Mouse (Mus musculus) neural tube, embryonic 14.5 days (tissue): ENCODE measurements around the gene Psmb3. TPM values are rescaled to one million over a fixed set of nuclear protein-coding genes. Genes with fewer than 3 reads are reported as not detected.

ENCODE experiments used
- ATAC-seq: fragments of 200-750 bp; cut with Nextera tagmentation; 2 replicates; pipeline ENCODE4 v1.8.0; 2017; ENCODE audit warnings: low read depth, mild to moderate bottlenecking, moderate TSS enrichment, moderate library complexity
- H3K27ac ChIP-seq: fragments of 300-500 bp; sonication (generic); 2 replicates; pipeline ENCODE4 v1.5.1; 2014; ENCODE audit warnings: low read depth, mild to moderate bottlenecking, control low read depth, low read length, moderate library complexity, mixed read lengths
- H3K27me3 ChIP-seq: fragments of 300-500 bp; sonication (generic); 2 replicates; pipeline ENCODE4 v1.6.1; 2014; ENCODE audit warnings: low read length; ENCODE audit not compliant: control insufficient read depth, insufficient read depth
- H3K36me3 ChIP-seq: fragments of 300-500 bp; sonication (generic); 2 replicates; pipeline ENCODE4 v1.6.1; 2014; ENCODE audit warnings: low read length, mixed read lengths; ENCODE audit not compliant: control insufficient read depth, insufficient read depth
- H3K4me1 ChIP-seq: fragments of 300-500 bp; sonication (generic); 2 replicates; pipeline ENCODE4 v1.6.1; 2014; ENCODE audit warnings: low read length; ENCODE audit not compliant: control insufficient read depth, insufficient read depth
- H3K4me2 ChIP-seq: fragments of 300-500 bp; sonication (generic); 2 replicates; pipeline ENCODE4 v1.6.1; 2014; ENCODE audit warnings: mild to moderate bottlenecking, low read depth, low read length, control low read depth
- H3K4me3 ChIP-seq: fragments of 300-500 bp; sonication (generic); 2 replicates; pipeline ENCODE4 v1.5.1; 2014; ENCODE audit warnings: low read depth, low read length, control low read depth, mixed read lengths
- H3K9ac ChIP-seq: fragments of 300-500 bp; sonication (generic); replicated peaks from 2 replicates; pipeline ENCODE4 v1.6.1; 2014; ENCODE audit warnings: low read depth, mild to moderate bottlenecking, control low read depth, low read length, mixed read lengths
- H3K9me3 ChIP-seq: fragments of 300-500 bp; sonication (generic); 2 replicates; pipeline ENCODE4 v1.6.1; 2016; ENCODE audit warnings: low read length; ENCODE audit not compliant: control insufficient read depth
- WGBS: fragments of 180-500 bp; shearing (Covaris S2); extraction: QIAGEN DNeasy Blood & Tissue Kit; methylation state at CpG from one replicate; pipeline ENCODE4 v1.1.7; 2014; 5-methylcytosine and 5-hydroxymethylcytosine counted together
- polyA plus RNA-seq: library from polyadenylated mRNA; unstranded; fragments of >200 nt; fragmentation: Nextera tagmentation; extraction: Ambion mirVana; gene quantifications from 2 replicates; pipeline ENCODE4 v1.2.1, GENCODE M21; 2014

Gene Psmb3
- polyA plus RNA-seq, 1 experiment from 2014 or later: 465 TPM

- Histone ChIP-seq H3K4me2 (no peak overlapping the region), H3K36me3 (peaks cover 21% of the 10 kb centered on the region), H3K27me3 (peaks cover 10% of the 10 kb centered on the region), H3K4me1 (peaks cover 15% of the 10 kb centered on the region; the same call in 1 of the 2 replicates), H3K9ac (no peak overlapping the region), H3K27ac (no peak overlapping the region), H3K9me3 (no peaks in the 10 kb centered on the region), H3K4me3 (no peak overlapping the region)
- no peak for ATAC-seq
- WGBS: 96% methylated on average over 7 of the region's 7 CpGs
Measured at GRCm38 (mm10) chr11:97666221-97666620, 37.0 kb upstream of the Psmb3 start.

- peaks cover 24% of the 10 kb centered on the region for H3K36me3 ChIP-seq
- peaks cover 13% of the 10 kb centered on the region; the same call in 1 of the 2 replicates for H3K4me1 ChIP-seq
- H3K9ac ChIP-seq: no peak overlapping the region
- H3K9me3 ChIP-seq: no peaks in the 10 kb centered on the region
- no peak overlapping the region for H3K4me2 ChIP-seq
- no peak overlapping the region for H3K27ac ChIP-seq
- no peak for ATAC-seq
- H3K4me3 ChIP-seq: no peak overlapping the region
- peaks cover 6% of the 10 kb centered on the region for H3K27me3 ChIP-seq
- WGBS: 93% methylated on average over 15 of the region's 15 CpGs
Measured at GRCm38 (mm10) chr11:97666794-97667193, 36.4 kb upstream of the Psmb3 start.

DNA sequence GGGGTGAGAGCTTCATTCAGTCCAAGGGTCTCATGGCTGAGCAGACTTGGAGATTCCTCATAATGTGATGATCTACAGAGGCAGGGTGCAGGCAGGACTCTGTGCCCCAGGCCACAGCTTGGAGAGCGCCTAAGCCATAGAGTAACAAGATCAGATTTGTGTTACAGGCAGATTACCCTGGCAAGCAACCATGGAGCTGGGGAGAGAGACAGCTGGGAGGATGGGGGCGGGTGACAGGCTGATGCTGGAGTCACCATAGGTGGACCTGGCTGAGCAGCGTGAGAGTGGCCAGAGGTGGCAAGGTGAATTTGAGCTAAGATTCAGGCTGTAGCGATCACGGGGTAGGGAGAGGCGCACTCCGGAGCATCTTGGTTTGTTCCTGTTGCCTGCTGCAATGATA is 35.0 kb upstream of the Psmb3 start:
- Histone ChIP-seq H3K36me3 (peaks cover 37% of the 10 kb centered on the region), H3K9me3 (no peaks in the 10 kb centered on the region), H3K4me3 (no peak overlapping the region), H3K4me2 (no peak overlapping the region), H3K27ac (no peak overlapping the region), H3K27me3 (no peaks in the 10 kb centered on the region), H3K4me1 (peaks cover 6% of the 10 kb centered on the region; the same call in 1 of the 2 replicates), H3K9ac (no peak overlapping the region)
- WGBS: 95% methylated on average over 7 of the region's 7 CpGs
- ATAC-seq: no peak

DNA sequence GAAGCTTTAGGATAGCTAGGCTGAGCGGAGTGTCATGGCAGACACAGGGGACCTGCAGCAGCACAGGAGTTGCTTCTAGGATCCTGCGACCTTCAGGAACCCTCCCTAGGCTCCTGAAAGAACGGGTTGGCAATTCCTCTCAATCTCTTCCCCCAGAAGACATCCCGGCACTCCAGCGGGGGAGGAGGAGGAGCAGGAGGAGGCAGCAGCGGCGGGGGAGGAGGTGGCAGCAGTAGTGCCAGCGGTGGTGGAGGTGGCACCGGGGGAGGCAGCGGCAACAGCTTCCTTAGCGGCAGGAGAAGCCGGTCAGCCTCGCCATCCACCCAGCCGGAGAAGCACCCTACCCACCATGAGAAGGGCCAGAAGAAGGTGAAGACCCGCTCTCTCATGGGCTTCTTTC is 33.9 kb upstream of the Psmb3 start:
- Histone ChIP-seq H3K27me3 (no peaks in the 10 kb centered on the region), H3K27ac (no peak overlapping the region), H3K9me3 (no peaks in the 10 kb centered on the region), H3K9ac (no peak overlapping the region), H3K4me2 (no peak overlapping the region), H3K36me3 (peaks cover 48% of the 10 kb centered on the region), H3K4me1 (peaks cover 6% of the 10 kb centered on the region; the same call in 1 of the 2 replicates), H3K4me3 (no peak overlapping the region)
- WGBS: 67% methylated on average over 14 of the region's 15 CpGs
- ATAC-seq: no peak

GRCm38 (mm10) chr11:97669829-97670228 is 33.4 kb upstream of the Psmb3 start:
- Histone ChIP-seq H3K4me2 (no peak overlapping the region), H3K4me1 (peaks cover 2% of the 10 kb centered on the region; the same call in 1 of the 2 replicates), H3K4me3 (no peak overlapping the region), H3K9ac (no peak overlapping the region), H3K27me3 (no peaks in the 10 kb centered on the region), H3K36me3 (peaks cover 54% of the 10 kb centered on the region), H3K27ac (no peak overlapping the region), H3K9me3 (no peaks in the 10 kb centered on the region)
- no peak for ATAC-seq
- WGBS: 45% methylated on average over 6 of the region's 6 CpGs

DNA sequence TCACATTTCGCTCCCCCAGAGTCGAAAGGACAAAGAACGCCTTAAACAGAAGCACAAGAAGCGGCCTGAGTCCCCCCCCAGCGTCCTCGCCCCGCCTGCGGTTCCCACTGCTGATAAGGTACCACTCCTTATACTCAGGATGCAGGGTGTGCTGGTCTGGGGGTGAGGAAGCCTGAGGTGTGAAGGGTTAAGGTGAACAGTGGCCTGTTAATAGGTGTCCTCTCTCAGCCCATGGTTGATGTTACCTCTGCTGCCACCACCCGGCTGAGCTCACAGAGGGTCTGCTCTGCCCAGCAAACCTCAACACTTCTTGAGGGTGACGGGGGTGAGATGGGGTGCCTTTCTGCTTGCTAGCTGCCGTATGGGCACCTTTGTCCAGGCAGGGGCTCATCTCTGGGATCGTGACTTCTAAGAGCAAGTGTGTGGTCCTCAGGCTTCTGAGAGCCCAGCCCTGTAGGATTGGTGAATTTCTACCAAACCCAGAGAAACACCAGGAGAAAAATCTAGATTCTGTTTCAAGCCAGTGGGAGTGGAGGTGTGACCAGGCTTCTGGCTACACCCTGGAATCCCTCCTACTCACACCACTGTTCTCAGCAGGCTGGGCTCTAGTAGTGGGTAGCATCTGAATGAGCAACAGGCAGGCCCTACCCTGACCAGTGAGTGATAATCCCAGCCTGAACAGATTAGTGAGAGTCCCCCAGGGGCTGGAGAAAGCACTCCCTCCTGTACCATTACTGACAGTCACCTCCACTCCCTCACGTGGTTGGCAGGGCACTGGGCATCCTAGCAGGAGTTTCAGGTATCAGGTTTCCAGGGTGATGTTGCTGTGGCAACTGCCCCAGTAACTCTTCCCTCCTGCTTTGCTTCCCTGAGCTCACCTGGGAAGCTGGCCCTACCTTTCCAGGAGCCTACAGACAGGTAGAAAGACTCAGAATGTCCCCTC is 32.7 kb upstream of the Psmb3 start:
- Histone ChIP-seq H3K9me3 (no peaks in the 10 kb centered on the region), H3K4me2 (no peak overlapping the region), H3K4me3 (no peak overlapping the region), H3K27ac (no peak overlapping the region), H3K27me3 (no peaks in the 10 kb centered on the region), H3K36me3 (peaks cover 59% of the 10 kb centered on the region), H3K4me1 (no peaks in the 10 kb centered on the region), H3K9ac (no peak overlapping the region)
- 82% methylated on average over 13 of the region's 13 CpGs for WGBS
- ATAC-seq: no peak

DNA sequence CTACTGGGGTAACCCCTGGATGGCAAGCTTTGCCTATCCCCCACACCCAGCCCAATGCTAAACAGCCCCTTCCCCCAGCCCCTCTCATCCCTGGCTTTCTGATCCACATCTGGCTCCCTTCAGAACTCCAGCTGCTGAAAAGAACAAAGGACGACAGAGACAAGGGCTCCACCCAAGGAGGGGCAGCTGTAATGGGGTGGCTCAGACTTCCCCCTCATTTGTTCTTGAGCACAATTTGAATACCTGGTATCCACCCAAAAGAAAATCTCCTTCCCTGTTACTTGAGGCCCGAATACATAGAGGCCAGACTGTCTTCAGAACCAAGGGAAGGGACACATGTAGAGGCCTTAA is 32.0 kb upstream of the Psmb3 start:
- Histone ChIP-seq H3K27me3 (no peaks in the 10 kb centered on the region), H3K9ac (no peak overlapping the region), H3K27ac (no peak overlapping the region), H3K36me3 (peaks cover 61% of the 10 kb centered on the region), H3K9me3 (no peaks in the 10 kb centered on the region), H3K4me2 (no peak overlapping the region), H3K4me3 (no peak overlapping the region), H3K4me1 (no peaks in the 10 kb centered on the region)
- ATAC-seq: no peak
- 44% methylated on average over 2 of the region's 2 CpGs for WGBS

GRCm38 (mm10) chr11:97673148-97673547 is 30.1 kb upstream of the Psmb3 start:
- no peaks in the 10 kb centered on the region for H3K27me3 ChIP-seq
- peaks cover 73% of the 10 kb centered on the region for H3K36me3 ChIP-seq
- 0 out of 2 replicates have a peak, but pooled peaks cover 2% of the 10 kb centered on the region for H3K4me1 ChIP-seq
- no peak overlapping the region for H3K4me2 ChIP-seq
- 84% methylated on average over 11 of the region's 11 CpGs for WGBS
- no peak for ATAC-seq
- no peak overlapping the region for H3K9ac ChIP-seq
- no peak overlapping the region for H3K4me3 ChIP-seq
- H3K27ac ChIP-seq: no peak overlapping the region
- no peaks in the 10 kb centered on the region for H3K9me3 ChIP-seq

- 80% methylated on average over 12 of the region's 15 CpGs for WGBS
- H3K36me3 ChIP-seq: peaks cover 76% of the 10 kb centered on the region
Measured at GRCm38 (mm10) chr11:97676050-97676754, 27.0 kb upstream of the Psmb3 start.

More at GRCm38 (mm10) chr11:97676050-97676754, 27.0 kb upstream of the Psmb3 start:
- Histone ChIP-seq H3K4me1 (0 out of 2 replicates have a peak, but pooled peaks cover 2% of the 10 kb centered on the region), H3K9me3 (no peaks in the 10 kb centered on the region), H3K4me2 (no peak overlapping the region), H3K9ac (no peak overlapping the region), H3K27ac (no peak overlapping the region), H3K4me3 (no peak overlapping the region), H3K27me3 (no peaks in the 10 kb centered on the region)
- ATAC-seq: no peak
